ENCODE assay signal across 7 mouse cellular contexts in genomic region chr1:149960734-149961424, GRCm38 (mm10). TPM values are rescaled to one million over a fixed set of nuclear protein-coding genes. Genes with fewer than 3 reads are reported as not detected.
DNase-seq lines count a peak whose midpoint lies in the region; ATAC-seq and TF ChIP-seq lines count a peak whose summit lies in the region.

Gene Pla2g4a, minus strand, starts transcription at chr1:149961290.

- H3K4me3 ChIP-seq in liver, embryonic 13.5 days (replicated peaks): peak within 1 kb of the TSS; percentile 70
- H3K4me3 ChIP-seq in myocyte: peak within 1 kb of the TSS; percentile 41
- peak within 1 kb of the TSS; percentile 63 for H3K4me3 ChIP-seq in stomach, postnatal 0 days (ENCODE audit: low read depth, low read length)

- peaks cover 24% of the 10 kb centered on the region for H3K4me1 ChIP-seq in liver, embryonic 13.5 days (replicated peaks)
- H3K4me1 ChIP-seq in stomach, postnatal 0 days (replicated peaks; ENCODE audit: control insufficient read depth, insufficient read depth): no peaks in the 10 kb centered on the region

- peak within 1 kb of the TSS; percentile 76 for H3K9ac ChIP-seq in liver, embryonic 13.5 days
- H3K9ac ChIP-seq in stomach, postnatal 0 days (ENCODE audit: low read length): peak within 1 kb of the TSS; percentile 71

- H3K9me3 ChIP-seq in liver, embryonic 13.5 days (replicated peaks): no peaks in the 10 kb centered on the region
- no peaks in the 10 kb centered on the region for H3K9me3 ChIP-seq in stomach, postnatal 0 days (ENCODE audit: control insufficient read depth, low read length)

- peak within 1 kb of the TSS; percentile 74 for H3K4me2 ChIP-seq in liver, embryonic 13.5 days
- peak within 1 kb of the TSS; percentile 53 for H3K4me2 ChIP-seq in myocyte (ENCODE audit: low read depth)
- H3K4me2 ChIP-seq in stomach, postnatal 0 days (replicated peaks; ENCODE audit: low read depth): peak within 1 kb of the TSS; percentile 67

- DNase-seq in ZHBTc4 (ENCODE audit: low read depth, low spot score): peak; percentile 43
- peak; percentile 34 for DNase-seq in embryo, embryonic 9.5 days (ENCODE audit: extremely low spot score)
- peak; percentile 95 for DNase-seq in heart, adult 11 months
- peak; percentile 21 for DNase-seq in kidney, adult 11 months
- peak; percentile 31 for DNase-seq in liver, embryonic 13.5 days
- DNase-seq in stomach, postnatal 0 days (ENCODE audit: low spot score): peak; percentile 64

- peaks cover 19% of the 10 kb centered on the region for H3K79me2 ChIP-seq in myocyte (ENCODE audit: control insufficient read depth, insufficient read depth)

- no peak for TF ChIP-seq POLR2A in myocyte (IDR thresholded peaks at IDR 0.05; ENCODE audit: insufficient read length, low read depth)

- no peaks in the 10 kb centered on the region for H3K36me3 ChIP-seq in liver, embryonic 13.5 days
- no peaks in the 10 kb centered on the region for H3K36me3 ChIP-seq in myocyte (ENCODE audit: control insufficient read depth, insufficient read depth)
- no peaks in the 10 kb centered on the region for H3K36me3 ChIP-seq in stomach, postnatal 0 days (ENCODE audit: control insufficient read depth, insufficient read depth, low read length)

- no peak within 1 kb of the TSS for H3ac ChIP-seq in myocyte (ENCODE audit: control insufficient read depth, insufficient read length)

- peak within 1 kb of the TSS; percentile 91 for H3K27ac ChIP-seq in liver, embryonic 13.5 days
- peak within 1 kb of the TSS; percentile 95 for H3K27ac ChIP-seq in stomach, postnatal 0 days (replicated peaks)

- TF ChIP-seq CTCF in stomach, postnatal 0 days (IDR thresholded peaks at IDR 0.05; ENCODE audit: low read depth): no peak

- ATAC-seq in liver, embryonic 13.5 days (ENCODE audit: low read depth): peak; percentile 92
- peak; percentile 92 for ATAC-seq in stomach, postnatal 0 days (ENCODE audit: low FRiP score, low TSS enrichment)

- WGBS in liver, embryonic 13.5 days (ENCODE audit: insufficient replicate concordance): 4% methylated on average over 15 of the region's 15 CpGs
- WGBS in stomach, postnatal 0 days: 4% methylated on average over 15 of the region's 15 CpGs

- no peaks in the 10 kb centered on the region for H3K27me3 ChIP-seq in liver, embryonic 13.5 days
- no peaks in the 10 kb centered on the region for H3K27me3 ChIP-seq in myocyte (ENCODE audit: control insufficient read depth, insufficient read depth, insufficient read length)
- no peaks in the 10 kb centered on the region for H3K27me3 ChIP-seq in stomach, postnatal 0 days (ENCODE audit: control insufficient read depth, insufficient read depth, low read length)

- no peak for TF ChIP-seq EP300 in stomach, postnatal 0 days (optimal IDR thresholded peaks at IDR 0.05)

TF ChIP-seq in myocyte, 11 proteins besides CTCF, POLR2A, EP300 and RAD21:
- peak; percentile 81 for TF ChIP-seq USF1 (IDR thresholded peaks at IDR 0.05; ENCODE audit: low read depth)
- TF ChIP-seq TCF12 (IDR thresholded peaks at IDR 0.05; ENCODE audit: insufficient read depth, poor library complexity, severe bottlenecking): no peak

RNA-seq across cellular contexts. Expression of gene Pla2g4a, which starts in this region (rescaled TPM):
- polyA plus RNA-seq in liver, embryonic 13.5 days (2015; fragmentation: Nextera tagmentation; extraction: Ambion mirVana): 11.0 and 12.4 TPM in 2 replicates
- 6.2 TPM for polyA plus RNA-seq in myocyte (2012; fragmentation: generic; extraction: Trizol)
- 31.4 and 31.6 TPM in 2 replicates for polyA plus RNA-seq in stomach, postnatal 0 days (2015; fragmentation: Nextera tagmentation; extraction: Ambion mirVana)

Comparison
In these comparisons a context has a peak if more than half of its experiments do, and no peak if none do; other contexts are left out.
1. Peak in every context shown above with its lines: DNase-seq, ATAC-seq, H3K4me3 ChIP-seq and H3K27ac ChIP-seq.
2. DNase-seq: peak in every context shown above with its lines; median percentile 95 in heart, adult 11 months; 64 in stomach, postnatal 0 days; 43 in ZHBTc4; 34 in embryo, embryonic 9.5 days; 31 in liver, embryonic 13.5 days; 21 in kidney, adult 11 months.